Mouse (Mus musculus) stomach, embryonic 15.5 days (tissue): Measurements from ENCODE around the gene Gm11037. TPM values are rescaled to one million over a fixed set of nuclear protein-coding genes. Genes with fewer than 3 reads are reported as not detected.

Experiments used
- ATAC-seq: fragments of 200-750 bp; cut with Nextera tagmentation; 2 replicates; pipeline ENCODE4 v1.8.0; 2017; ENCODE audit warnings: low read depth, moderate number of reproducible peaks, moderate TSS enrichment; ENCODE audit not compliant: insufficient read depth, low FRiP score
- H3K27ac ChIP-seq: fragments of 300-500 bp; sonication (generic); 2 replicates; pipeline ENCODE4 v1.5.1; 2015; ENCODE audit warnings: mild to moderate bottlenecking, inconsistent platforms
- H3K27me3 ChIP-seq: fragments of 300-500 bp; sonication (generic); replicated peaks from 2 replicates; pipeline ENCODE4 v1.6.1; 2015; ENCODE audit warnings: inconsistent platforms
- H3K36me3 ChIP-seq: fragments of 300-500 bp; sonication (generic); 2 replicates; pipeline ENCODE4 v1.6.1; 2015; ENCODE audit warnings: inconsistent platforms
- H3K4me1 ChIP-seq: fragments of 300-500 bp; sonication (generic); 2 replicates; pipeline ENCODE4 v1.6.1; 2015; ENCODE audit warnings: inconsistent platforms
- H3K4me2 ChIP-seq: fragments of 300-500 bp; sonication (generic); 2 replicates; pipeline ENCODE4 v1.6.1; 2015; ENCODE audit warnings: mild to moderate bottlenecking, inconsistent platforms
- H3K4me3 ChIP-seq: fragments of 300-500 bp; sonication (generic); replicated peaks from 2 replicates; pipeline ENCODE4 v1.5.1; 2015; ENCODE audit warnings: inconsistent platforms
- H3K9ac ChIP-seq: fragments of 300-500 bp; sonication (generic); 2 replicates; pipeline ENCODE4 v1.6.1; 2015; ENCODE audit warnings: inconsistent platforms
- H3K9me3 ChIP-seq: fragments of 300-500 bp; sonication (generic); 2 replicates; pipeline ENCODE4 v1.6.1; 2016; ENCODE audit warnings: inconsistent platforms
- WGBS: fragments of 180-500 bp; shearing (Covaris S2); methylation state at CpG from one replicate; pipeline ENCODE4 v1.1.7; 2015; 5-methylcytosine and 5-hydroxymethylcytosine counted together
- polyA plus RNA-seq: library from polyadenylated mRNA; unstranded; fragments of >200 nt; fragmentation: Nextera tagmentation; extraction: Ambion mirVana; gene quantifications from 2 replicates; pipeline ENCODE4 v1.2.1, GENCODE M21; 2015

Gene Gm11037
- polyA plus RNA-seq, 1 experiment from 2014 or later, result not detected

GRCm38 (mm10) chr2:131159938-131160581 is 26.8 kb downstream of the Gm11037 start, which contains the start of gene 1700037H04Rik:
Gene 1700037H04Rik, minus strand, starts transcription at chr2:131160081.
- Histone ChIP-seq H3K27me3 (no peaks in the 10 kb centered on the region), H3K4me3 (peak within 1 kb of the TSS; percentile 73), H3K4me1 (peaks cover 11% of the 10 kb centered on the region; the same call in 1 of the 2 replicates), H3K36me3 (no peaks in the 10 kb centered on the region), H3K9me3 (no peaks in the 10 kb centered on the region), H3K9ac (peak within 1 kb of the TSS; percentile 68), H3K27ac (peak within 1 kb of the TSS; percentile 81), H3K4me2 (peak within 1 kb of the TSS; percentile 92)
- ATAC-seq, result peak; percentile 95
- WGBS, result under 1% methylated on average over 54 of the region's 54 CpGs

- no peaks in the 10 kb centered on the region for H3K9me3 ChIP-seq
- H3K4me1 ChIP-seq, result peaks cover 11% of the 10 kb centered on the region; the same call in 1 of the 2 replicates
- H3K27me3 ChIP-seq, result no peaks in the 10 kb centered on the region
- peak overlapping the region; percentile 73 for H3K4me3 ChIP-seq
- H3K4me2 ChIP-seq, result peak overlapping the region; percentile 87
- no peak for ATAC-seq
- WGBS, result under 1% methylated on average over 17 of the region's 17 CpGs
- no peaks in the 10 kb centered on the region for H3K36me3 ChIP-seq
- peak overlapping the region; percentile 81 for H3K27ac ChIP-seq
- peak overlapping the region; percentile 53; the same call in 1 of the 2 replicates for H3K9ac ChIP-seq
These were observed 27.4 kb downstream of the Gm11037 start for GRCm38 (mm10) chr2:131160671-131161111.

DNA sequence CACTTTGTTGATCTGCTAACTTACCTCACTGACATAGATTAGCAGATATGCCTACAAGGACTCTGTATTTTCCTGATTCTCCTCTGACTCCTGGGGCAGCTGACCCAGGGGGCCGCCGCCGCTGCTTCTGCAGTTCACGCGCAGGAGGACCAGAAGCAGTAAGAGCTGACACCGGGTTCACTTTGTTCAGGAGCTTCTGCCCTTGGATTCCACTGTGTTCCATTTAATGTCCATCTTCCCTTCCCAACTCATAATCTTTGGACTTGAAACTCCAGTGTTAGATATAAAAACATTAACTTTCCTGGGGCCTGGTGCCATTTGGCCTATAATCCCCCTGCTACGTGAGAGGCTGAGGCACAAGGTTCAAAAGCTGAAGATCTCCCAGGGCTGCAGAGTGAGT is 30.6 kb downstream of the Gm11037 start:
- Histone ChIP-seq H3K4me1 (peaks cover 5% of the 10 kb centered on the region; the same call in 1 of the 2 replicates), H3K4me3 (no peak overlapping the region), H3K9ac (no peak overlapping the region), H3K36me3 (no peaks in the 10 kb centered on the region), H3K27ac (no peak overlapping the region), H3K4me2 (no peak overlapping the region), H3K27me3 (no peaks in the 10 kb centered on the region), H3K9me3 (no peaks in the 10 kb centered on the region)
- ATAC-seq, result no peak
- WGBS, result 74% methylated on average over 7 of the region's 7 CpGs

DNA sequence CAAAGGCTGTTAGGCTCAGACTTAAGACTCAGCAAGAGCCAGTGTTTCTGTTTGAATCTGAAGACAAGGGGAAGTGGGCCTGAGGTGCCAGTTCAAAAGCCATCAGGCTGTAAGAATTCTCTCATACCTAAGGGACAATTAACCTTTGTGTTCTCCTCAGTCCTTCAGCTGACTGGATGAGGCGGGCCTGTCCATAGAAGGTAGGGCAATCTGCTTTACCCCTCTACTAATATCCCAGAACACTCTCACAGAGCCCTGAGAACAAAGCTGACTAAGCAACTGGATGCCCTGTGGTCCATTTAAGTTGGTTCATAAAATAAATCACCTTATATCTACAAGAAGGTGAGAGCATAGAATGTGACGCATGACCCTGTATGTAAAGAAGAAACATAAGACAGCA is 32.9 kb downstream of the Gm11037 start:
- H3K27ac ChIP-seq, result no peak overlapping the region
- WGBS, result 89% methylated on average over 2 of the region's 2 CpGs
- H3K9ac ChIP-seq, result no peak overlapping the region
- no peaks in the 10 kb centered on the region; the same call in 1 of the 2 replicates for H3K27me3 ChIP-seq
- H3K9me3 ChIP-seq, result no peaks in the 10 kb centered on the region
- H3K4me3 ChIP-seq, result no peak overlapping the region
- H3K36me3 ChIP-seq, result no peaks in the 10 kb centered on the region
- H3K4me1 ChIP-seq, result peaks cover 11% of the 10 kb centered on the region; the same call in 1 of the 2 replicates
- ATAC-seq, result no peak
- no peak overlapping the region for H3K4me2 ChIP-seq

DNA sequence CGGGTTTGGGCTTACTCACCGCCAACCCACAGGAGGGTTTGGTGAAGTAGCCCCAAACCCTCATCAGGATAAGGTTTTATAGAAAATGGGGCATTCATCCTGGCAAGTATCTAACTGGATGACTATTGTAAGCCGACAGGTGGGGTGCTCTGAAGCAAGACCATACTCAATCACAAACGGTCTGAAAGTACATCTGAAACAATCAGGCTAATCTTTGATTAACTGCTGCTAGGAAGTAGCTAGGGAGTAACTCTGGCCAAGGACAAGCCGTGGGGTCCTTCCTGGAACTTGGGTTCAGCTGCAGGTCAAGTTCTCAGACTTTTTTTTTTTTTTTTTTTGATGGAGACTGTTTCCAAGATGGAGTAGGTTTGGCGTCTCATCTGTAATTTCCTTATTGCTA is 34.7 kb downstream of the Gm11037 start:
- H3K27ac ChIP-seq, result no peak overlapping the region
- WGBS, result 74% methylated on average over 6 of the region's 6 CpGs

GRCm38 (mm10) chr2:131168914-131169313 is 35.6 kb downstream of the Gm11037 start:
- no peak for ATAC-seq
- Histone ChIP-seq H3K27ac (no peak overlapping the region), H3K36me3 (no peaks in the 10 kb centered on the region), H3K9me3 (no peaks in the 10 kb centered on the region), H3K27me3 (peaks cover 13% of the 10 kb centered on the region), H3K4me1 (peaks cover 17% of the 10 kb centered on the region), H3K4me3 (no peak overlapping the region), H3K4me2 (no peak overlapping the region), H3K9ac (no peak overlapping the region)
- whole genome bisulfite sequencing, result 61% methylated on average over 1 of the region's 1 CpGs

More for the DNA sequence above, 34.7 kb downstream of the Gm11037 start:
- H3K4me3 ChIP-seq, result no peak overlapping the region
- H3K9me3 ChIP-seq, result no peaks in the 10 kb centered on the region
- ATAC-seq, result no peak
- H3K36me3 ChIP-seq, result no peaks in the 10 kb centered on the region
- peaks cover 17% of the 10 kb centered on the region for H3K4me1 ChIP-seq
- peaks cover 13% of the 10 kb centered on the region for H3K27me3 ChIP-seq
- H3K4me2 ChIP-seq, result no peak overlapping the region
- no peak overlapping the region for H3K9ac ChIP-seq

DNA sequence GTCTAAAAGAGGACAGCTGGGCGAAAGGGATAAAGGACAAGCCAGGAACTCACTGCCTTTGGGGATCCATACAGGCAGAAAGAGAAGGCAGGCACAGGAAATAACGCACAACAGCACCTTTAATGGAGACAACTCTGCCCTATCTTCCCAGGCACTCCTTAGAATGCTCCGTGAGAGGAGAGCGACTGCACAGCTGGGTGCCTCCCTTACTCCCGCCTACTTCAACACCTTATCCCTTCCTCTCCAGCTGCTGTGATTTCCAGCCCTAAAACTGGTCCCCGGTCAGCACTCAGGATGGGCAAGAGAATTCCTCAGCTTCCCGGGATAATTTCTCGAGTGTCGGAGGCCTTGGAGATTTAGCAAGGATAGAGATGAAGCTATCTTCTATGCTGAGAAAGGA is 37.6 kb downstream of the Gm11037 start:
- Histone ChIP-seq H3K9me3 (no peaks in the 10 kb centered on the region), H3K27me3 (peaks cover 13% of the 10 kb centered on the region), H3K27ac (no peak overlapping the region), H3K4me3 (peak overlapping the region; percentile 13; the same call in 1 of the 2 replicates), H3K4me2 (peak overlapping the region; percentile 48), H3K4me1 (peaks cover 27% of the 10 kb centered on the region), H3K36me3 (no peaks in the 10 kb centered on the region), H3K9ac (no peak overlapping the region)
- ATAC-seq, result no peak
- 36% methylated on average over 9 of the region's 9 CpGs for WGBS

- Histone ChIP-seq H3K27ac (no peak overlapping the region), H3K36me3 (no peaks in the 10 kb centered on the region), H3K9me3 (no peaks in the 10 kb centered on the region), H3K9ac (no peak overlapping the region), H3K4me3 (peak overlapping the region; percentile 13; the same call in 1 of the 2 replicates), H3K4me1 (peaks cover 31% of the 10 kb centered on the region), H3K27me3 (peaks cover 13% of the 10 kb centered on the region), H3K4me2 (peak overlapping the region; percentile 48)
- WGBS, result 19% methylated on average over 43 of the region's 43 CpGs
- ATAC-seq, result no peak
These were observed 38.3 kb downstream of the Gm11037 start for GRCm38 (mm10) chr2:131171401-131172104.

- Histone ChIP-seq H3K9ac (no peak overlapping the region), H3K4me3 (no peak overlapping the region), H3K4me2 (no peak overlapping the region), H3K27ac (no peak overlapping the region), H3K9me3 (no peaks in the 10 kb centered on the region), H3K36me3 (0 out of 2 replicates have a peak, but pooled peaks cover 1% of the 10 kb centered on the region), H3K4me1 (peaks cover 38% of the 10 kb centered on the region), H3K27me3 (peaks cover 13% of the 10 kb centered on the region)
- 51% methylated on average over 9 of the region's 9 CpGs for WGBS
- ATAC-seq, result no peak
These were observed 39.0 kb downstream of the Gm11037 start for GRCm38 (mm10) chr2:131172322-131172721.

DNA sequence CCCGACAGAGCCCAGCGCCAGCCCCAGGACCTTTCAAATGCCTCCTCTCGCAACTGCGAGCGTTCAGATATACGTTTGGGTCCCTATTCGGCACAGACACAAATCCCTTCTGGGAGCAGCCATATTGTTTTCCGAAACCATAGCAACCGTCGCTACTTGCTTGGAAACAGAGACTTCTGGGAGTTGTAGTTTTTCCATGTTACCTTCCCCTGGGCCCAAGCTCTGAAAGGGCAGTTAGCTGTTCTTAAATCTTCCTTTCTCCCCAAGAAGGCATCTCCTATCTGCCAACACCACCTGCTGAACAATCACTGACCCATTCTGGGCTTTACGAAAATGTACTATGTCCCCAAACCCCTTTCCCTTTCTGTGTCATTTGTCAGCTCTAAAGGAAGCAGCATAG is 41.4 kb downstream of the Gm11037 start:
- ATAC-seq, result no peak
- H3K9ac ChIP-seq, result no peak overlapping the region
- H3K9me3 ChIP-seq, result no peaks in the 10 kb centered on the region
- 6% methylated on average over 11 of the region's 11 CpGs for WGBS
- peak overlapping the region; percentile 86 for H3K4me2 ChIP-seq
- H3K27me3 ChIP-seq, result peaks cover 13% of the 10 kb centered on the region
- 0 out of 2 replicates have a peak, but pooled peaks cover 3% of the 10 kb centered on the region for H3K36me3 ChIP-seq
- no peak overlapping the region for H3K27ac ChIP-seq
- peak overlapping the region; percentile 37 for H3K4me3 ChIP-seq
- peaks cover 54% of the 10 kb centered on the region for H3K4me1 ChIP-seq

DNA sequence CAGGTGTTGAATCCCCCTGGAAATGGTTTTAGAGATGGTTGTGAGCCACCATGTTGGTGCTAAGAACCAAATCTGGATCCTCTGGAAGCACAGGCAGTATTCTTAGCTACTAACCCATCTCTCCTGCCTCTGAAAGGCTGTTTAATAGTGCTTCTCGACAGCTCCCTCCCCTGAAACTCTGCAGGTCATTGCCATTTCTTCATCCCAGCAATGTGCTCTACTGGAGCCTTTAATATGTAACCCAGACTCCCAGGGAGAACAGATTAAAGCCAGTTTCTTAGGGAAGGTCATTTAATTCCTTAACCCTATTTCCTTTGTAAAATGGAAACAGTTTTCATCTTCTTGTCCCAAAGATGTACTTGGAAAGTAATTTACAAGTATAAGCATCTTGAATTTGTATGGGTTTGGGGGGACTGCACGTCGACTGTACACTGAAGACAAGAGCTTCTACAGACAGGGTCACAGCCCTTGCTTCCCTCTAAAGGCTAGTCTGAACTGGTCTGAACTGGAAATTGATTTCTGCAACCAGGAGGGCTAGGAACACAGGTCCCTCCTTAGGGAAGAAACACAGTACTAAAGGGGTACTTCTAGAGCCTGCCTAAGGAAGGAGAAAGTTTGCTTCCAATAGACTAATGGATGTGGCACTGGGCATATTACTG is 42.1 kb downstream of the Gm11037 start:
- Histone ChIP-seq H3K27me3 (peaks cover 13% of the 10 kb centered on the region), H3K4me3 (no peak overlapping the region), H3K4me1 (peaks cover 51% of the 10 kb centered on the region), H3K9me3 (no peaks in the 10 kb centered on the region), H3K4me2 (peak overlapping the region; percentile 76; the same call in 1 of the 2 replicates), H3K9ac (no peak overlapping the region), H3K27ac (peak overlapping the region; percentile 81), H3K36me3 (0 out of 2 replicates have a peak, but pooled peaks cover 3% of the 10 kb centered on the region)
- no peak for ATAC-seq
- WGBS, result 61% methylated on average over 3 of the region's 3 CpGs
